Mouse (Mus musculus) adipose tissue, adult 10 weeks (tissue): ENCODE measurements around the gene Klhl42. TPM values are rescaled to one million over a fixed set of nuclear protein-coding genes. Genes with fewer than 3 reads are reported as not detected.

Experiments
- polyA plus RNA-seq: library from polyadenylated mRNA; stranded (reverse); fragments of 350-450 nt; fragmentation: Illumina TruSeq; extraction: RNeasy Lipid Tissue Mini Kit (QIAGEN cat#74804); gene quantifications from one replicate; pipeline ENCODE4 v1.2.3, GENCODE M21; 2014; ENCODE audit warnings: low read depth, low replicate concordance

The Klhl42 gene
- 9.6 TPM for polyA plus RNA-seq

DNA sequence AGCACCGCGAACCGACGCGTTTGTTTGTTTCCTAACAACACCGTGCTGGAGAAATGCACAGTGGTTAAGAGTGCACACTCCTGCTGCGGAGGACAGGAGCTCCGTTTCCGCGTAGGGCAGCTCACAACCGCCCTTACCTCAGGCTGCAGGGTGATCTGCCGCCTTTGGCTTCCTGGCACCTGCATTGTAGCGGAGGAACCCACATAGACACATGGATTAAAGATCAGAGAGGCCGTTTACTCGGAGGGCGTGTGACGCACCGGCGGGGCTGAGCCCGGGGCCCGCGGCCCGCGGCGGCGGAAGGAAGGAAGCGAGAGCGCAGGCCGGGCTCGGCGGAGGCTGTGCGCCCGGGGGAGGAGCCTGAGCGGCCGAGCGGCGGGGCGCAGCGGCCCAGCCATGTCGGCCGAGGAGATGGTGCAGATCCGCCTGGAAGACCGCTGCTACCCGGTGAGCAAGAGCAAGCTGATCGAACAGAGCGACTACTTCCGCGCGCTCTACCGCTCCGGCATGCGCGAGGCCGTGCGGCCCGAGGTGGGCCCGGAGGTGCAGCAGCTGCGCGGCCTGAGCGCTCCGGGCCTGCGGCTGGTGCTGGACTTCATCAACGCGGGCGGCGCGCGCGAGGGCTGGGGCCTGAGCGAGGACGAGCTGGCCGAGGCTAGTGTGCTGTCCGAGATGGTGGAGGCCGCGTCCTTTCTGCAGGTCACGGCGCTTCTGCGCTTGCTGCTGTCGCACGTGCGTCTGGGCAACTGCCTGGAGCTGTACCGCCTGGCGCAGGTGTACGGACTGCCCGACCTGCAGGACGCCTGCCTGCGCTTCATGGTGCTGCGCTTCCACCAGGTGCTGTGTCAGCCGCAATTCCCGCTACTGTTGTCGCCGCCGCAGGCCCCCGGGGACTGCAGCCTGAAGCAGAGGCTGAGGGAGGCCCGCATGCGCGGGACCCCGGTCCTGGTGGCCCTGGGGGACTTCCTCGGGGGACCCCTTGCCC, at the start of gene Klhl42:
Gene Klhl42, plus strand, starts transcription at position 244 of the 985 bp plus-strand sequence.

GRCm38 (mm10) chr6:147042291-147043290, 48.6 kb upstream of the Klhl42 start, which contains the start of gene Mrps35:
Gene Mrps35, plus strand, starts transcription at chr6:147042764.

GRCm38 (mm10) chr6:147086594-147087225, 4.5 kb upstream of the Klhl42 start, which contains the start of gene Mansc4:
Gene Mansc4, minus strand, starts transcription at chr6:147087032.

Other genes starting within 250 kb of the Klhl42 start
- gene Smco2, start 241.3 kb upstream of the Klhl42 start, polyA plus RNA-seq, result 3.1 TPM
- gene Ppfibp1, start 202.9 kb upstream of the Klhl42 start, polyA plus RNA-seq, result 53.9 TPM
- gene 1700034J05Rik, start 137.0 kb upstream of the Klhl42 start, polyA plus RNA-seq, result 4.5 TPM
- gene Rep15, start 58.8 kb upstream of the Klhl42 start, polyA plus RNA-seq, result 1.1 TPM
- gene Mrps35, start 48.6 kb upstream of the Klhl42 start, polyA plus RNA-seq, result 54.4 TPM
- 2.0 TPM for gene Mansc4, start 4.3 kb upstream of the Klhl42 start, polyA plus RNA-seq
- 0.63 TPM for gene Pthlh, start 172.8 kb downstream of the Klhl42 start, polyA plus RNA-seq